ENCODE assay signal across 39 mouse cellular contexts in the genomic region with DNA sequence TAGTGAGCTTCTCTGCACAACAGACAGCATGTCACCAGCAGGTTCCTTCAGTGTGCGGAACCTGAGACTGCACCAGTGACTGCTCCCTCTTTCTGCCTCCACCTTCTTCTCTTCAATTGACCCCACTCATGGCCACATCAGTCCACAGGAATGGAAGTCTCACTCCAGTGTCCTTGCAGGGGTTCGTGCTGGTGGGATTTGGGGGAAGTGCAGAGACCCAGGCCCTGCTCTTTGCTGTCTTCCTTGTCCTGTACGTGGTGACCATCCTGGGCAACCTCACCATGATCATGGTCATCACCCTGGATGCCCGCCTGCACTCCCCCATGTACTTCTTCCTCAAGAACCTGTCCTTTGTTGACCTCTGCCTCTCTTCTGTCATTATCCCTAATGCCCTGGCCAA. TPM values are rescaled to one million over a fixed set of nuclear protein-coding genes. Genes with fewer than 3 reads are reported as not detected.
"Had no signal": no experiment of that assay in that cellular context is flagged by ENCODE, and none has a peak within 500 bp of the region (broad histone marks: within the 10 kb centered on the region; RNA-seq: fewer than 3 reads in every experiment).

No protein-coding gene starts in this region.

- H3K27me3 ChIP-seq: embryonic facial prominence, embryonic 15.5 days had no signal

- H3K4me1 ChIP-seq: embryonic facial prominence, embryonic 10.5 days; embryonic facial prominence, embryonic 12.5 days; embryonic facial prominence, embryonic 13.5 days; embryonic facial prominence, embryonic 15.5 days; forebrain, embryonic 10.5 days; forebrain, embryonic 12.5 days; forebrain, embryonic 13.5 days; forebrain, embryonic 15.5 days had no signal

- H3K9ac ChIP-seq: embryonic facial prominence, embryonic 12.5 days; embryonic facial prominence, embryonic 13.5 days; embryonic facial prominence, embryonic 15.5 days; forebrain, embryonic 12.5 days; forebrain, embryonic 13.5 days; forebrain, embryonic 15.5 days; forebrain, postnatal 0 days had no signal

- ATAC-seq: forebrain, embryonic 13.5 days; forebrain, embryonic 14.5 days; forebrain, embryonic 15.5 days; forebrain, embryonic 16.5 days; forebrain, postnatal 0 days had no signal

- H3K4me2 ChIP-seq: embryonic facial prominence, embryonic 12.5 days; embryonic facial prominence, embryonic 13.5 days; embryonic facial prominence, embryonic 15.5 days; forebrain, embryonic 12.5 days; forebrain, embryonic 13.5 days; forebrain, embryonic 15.5 days had no signal

- H3K27ac ChIP-seq: embryonic facial prominence, embryonic 10.5 days; embryonic facial prominence, embryonic 12.5 days; embryonic facial prominence, embryonic 13.5 days; embryonic facial prominence, embryonic 15.5 days; forebrain, embryonic 10.5 days; forebrain, embryonic 12.5 days; forebrain, embryonic 13.5 days; forebrain, embryonic 15.5 days; gastrocnemius, adult 2 months had no signal

- H3K9me3 ChIP-seq: embryonic facial prominence, embryonic 10.5 days; embryonic facial prominence, embryonic 12.5 days; embryonic facial prominence, embryonic 13.5 days; embryonic facial prominence, embryonic 15.5 days; forebrain, embryonic 10.5 days; forebrain, embryonic 12.5 days; forebrain, embryonic 13.5 days; forebrain, embryonic 15.5 days had no signal

- H3K4me3 ChIP-seq: embryonic facial prominence, embryonic 10.5 days; embryonic facial prominence, embryonic 12.5 days; embryonic facial prominence, embryonic 13.5 days; embryonic facial prominence, embryonic 15.5 days; erythroblast, embryonic 14.5 days; forebrain, embryonic 10.5 days; forebrain, embryonic 12.5 days; forebrain, embryonic 13.5 days; forebrain, embryonic 15.5 days; gastrocnemius, adult 2 months had no signal

- H3K36me3 ChIP-seq: embryonic facial prominence, embryonic 10.5 days; embryonic facial prominence, embryonic 12.5 days; embryonic facial prominence, embryonic 13.5 days; embryonic facial prominence, embryonic 15.5 days; forebrain, embryonic 10.5 days; forebrain, embryonic 12.5 days; forebrain, embryonic 15.5 days had no signal

- DNase-seq: cerebellum, adult 2 months; cerebellum, adult 8-10 months; cerebellum, adult 9-10 months; cerebellum, adult 9-11 months; cerebellum, postnatal 10 days; cerebellum, postnatal 14 days; cerebellum, postnatal 25 days; cerebellum, postnatal 36 days; embryo, embryonic 11 days; forebrain, postnatal 0 days; gastrocnemius, adult 2 months; gastrocnemius, postnatal 10 days; gastrocnemius, postnatal 14 days; gastrocnemius, postnatal 25 days; gastrocnemius, postnatal 36 days; heart, adult 11 months; heart, adult 18-20 months had no signal

RNA-seq across cellular contexts. Expression of a gene that starts 2.1 kb away (rescaled TPM):
- total RNA-seq: common myeloid progenitor, adult 5-6 weeks; forebrain, postnatal 0 days; gastrocnemius, adult 18-20 months; gastrocnemius, adult 2 months; gastrocnemius, adult 8-10 months; gastrocnemius, postnatal 10 days; gastrocnemius, postnatal 14 days; gastrocnemius, postnatal 25 days; gastrocnemius, postnatal 36 days; gastrocnemius, postnatal 4 days; granulocyte monocyte progenitor cell, adult 5-6 weeks; heart, adult 18-20 months had no signal
- polyA plus RNA-seq: cerebellum, adult 2 months; cortical plate, adult 2 months; embryonic facial prominence, embryonic 10.5 days; embryonic facial prominence, embryonic 11.5 days; embryonic facial prominence, embryonic 12.5 days; embryonic facial prominence, embryonic 13.5 days; embryonic facial prominence, embryonic 14.5 days; embryonic facial prominence, embryonic 15.5 days; erythroblast, embryonic 14.5 days; forebrain, embryonic 10.5 days; forebrain, embryonic 11.5 days; forebrain, embryonic 12.5 days; forebrain, embryonic 13.5 days; forebrain, embryonic 14.5 days; forebrain, embryonic 15.5 days; forebrain, embryonic 16.5 days; forebrain, postnatal 0 days; frontal cortex, adult 2 months; gonadal fat pad, adult 2 months had no signal

RNA-seq across cellular contexts. Expression of a gene that starts 9.9 kb away (rescaled TPM):
- total RNA-seq: common myeloid progenitor, adult 5-6 weeks; forebrain, postnatal 0 days; gastrocnemius, adult 18-20 months; gastrocnemius, adult 2 months; gastrocnemius, adult 8-10 months; gastrocnemius, postnatal 10 days; gastrocnemius, postnatal 14 days; gastrocnemius, postnatal 25 days; gastrocnemius, postnatal 36 days; gastrocnemius, postnatal 4 days; granulocyte monocyte progenitor cell, adult 5-6 weeks; heart, adult 18-20 months had no signal
- polyA plus RNA-seq: cerebellum, adult 2 months; cortical plate, adult 2 months; embryonic facial prominence, embryonic 10.5 days; embryonic facial prominence, embryonic 11.5 days; embryonic facial prominence, embryonic 12.5 days; embryonic facial prominence, embryonic 13.5 days; erythroblast, embryonic 14.5 days; forebrain, embryonic 10.5 days; forebrain, embryonic 11.5 days; forebrain, embryonic 12.5 days; forebrain, embryonic 13.5 days; forebrain, embryonic 14.5 days; forebrain, embryonic 15.5 days; forebrain, embryonic 16.5 days; forebrain, postnatal 0 days; gonadal fat pad, adult 2 months had no signal

RNA-seq across cellular contexts. Expression of a gene that starts 13.5 kb away (rescaled TPM):
- total RNA-seq: common myeloid progenitor, adult 5-6 weeks; forebrain, postnatal 0 days; gastrocnemius, adult 18-20 months; gastrocnemius, adult 2 months; gastrocnemius, adult 8-10 months; gastrocnemius, postnatal 10 days; gastrocnemius, postnatal 14 days; gastrocnemius, postnatal 25 days; gastrocnemius, postnatal 36 days; gastrocnemius, postnatal 4 days; granulocyte monocyte progenitor cell, adult 5-6 weeks; heart, adult 18-20 months had no signal
- polyA plus RNA-seq: cerebellum, adult 2 months; cortical plate, adult 2 months; embryonic facial prominence, embryonic 10.5 days; embryonic facial prominence, embryonic 11.5 days; embryonic facial prominence, embryonic 12.5 days; embryonic facial prominence, embryonic 13.5 days; embryonic facial prominence, embryonic 14.5 days; embryonic facial prominence, embryonic 15.5 days; erythroblast, embryonic 14.5 days; forebrain, embryonic 10.5 days; forebrain, embryonic 11.5 days; forebrain, embryonic 12.5 days; forebrain, embryonic 13.5 days; forebrain, embryonic 14.5 days; forebrain, embryonic 15.5 days; forebrain, embryonic 16.5 days; forebrain, postnatal 0 days; frontal cortex, adult 2 months; gonadal fat pad, adult 2 months had no signal

RNA-seq across cellular contexts. Expression of a gene that starts 22.1 kb away (rescaled TPM):
- total RNA-seq: common myeloid progenitor, adult 5-6 weeks; forebrain, postnatal 0 days; gastrocnemius, adult 18-20 months; gastrocnemius, adult 2 months; gastrocnemius, adult 8-10 months; gastrocnemius, postnatal 10 days; gastrocnemius, postnatal 14 days; gastrocnemius, postnatal 25 days; gastrocnemius, postnatal 36 days; gastrocnemius, postnatal 4 days; granulocyte monocyte progenitor cell, adult 5-6 weeks; heart, adult 18-20 months had no signal
- polyA plus RNA-seq: cerebellum, adult 2 months; cortical plate, adult 2 months; embryonic facial prominence, embryonic 10.5 days; embryonic facial prominence, embryonic 11.5 days; embryonic facial prominence, embryonic 12.5 days; embryonic facial prominence, embryonic 14.5 days; embryonic facial prominence, embryonic 15.5 days; erythroblast, embryonic 14.5 days; forebrain, embryonic 10.5 days; forebrain, embryonic 11.5 days; forebrain, embryonic 12.5 days; forebrain, embryonic 13.5 days; forebrain, embryonic 14.5 days; forebrain, embryonic 15.5 days; forebrain, embryonic 16.5 days; forebrain, postnatal 0 days; frontal cortex, adult 2 months; gonadal fat pad, adult 2 months had no signal
